Comparison of ENCODE assay signal across 18 mouse cellular contexts in the genomic region with DNA sequence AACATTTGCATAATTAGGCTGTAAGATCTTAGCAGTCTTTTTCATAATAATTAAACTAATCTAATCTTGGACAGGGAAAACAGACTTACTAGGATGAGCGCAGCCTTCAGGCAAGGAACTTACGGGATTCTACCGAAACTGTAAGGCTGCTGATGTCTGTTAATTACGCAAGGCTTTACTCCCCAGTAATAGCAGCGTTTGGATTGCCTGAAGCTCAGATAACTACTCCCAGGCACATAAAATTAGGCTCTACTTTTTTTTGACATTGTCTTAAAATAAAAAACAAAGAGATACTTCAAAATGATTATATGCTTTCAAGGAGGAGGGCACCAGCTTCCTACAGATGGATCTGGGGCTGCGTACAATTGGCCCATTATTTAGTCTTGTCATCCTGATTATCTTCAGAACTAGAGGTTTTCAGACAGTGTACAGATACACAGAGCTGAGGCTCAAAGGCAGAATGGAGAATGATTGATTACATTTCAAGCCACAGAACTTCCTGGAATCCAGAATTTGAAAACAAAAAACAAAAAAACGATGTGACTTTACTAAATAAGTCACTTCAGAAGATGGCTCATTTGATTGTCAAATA.
DNase-seq lines count a peak whose midpoint lies in the region; ATAC-seq and TF ChIP-seq lines count a peak whose summit lies in the region.
"Had no signal": no experiment of that assay in that cellular context is flagged by ENCODE, and none has a peak within 500 bp of the region (broad histone marks: within the 10 kb centered on the region; RNA-seq: fewer than 3 reads in every experiment).

No protein-coding gene starts in this region.

- H3K36me3 ChIP-seq in hindbrain, embryonic 13.5 days, result no peaks in the 10 kb centered on the region
- no peaks in the 10 kb centered on the region for H3K36me3 ChIP-seq in hindbrain, embryonic 10.5 days
- no peaks in the 10 kb centered on the region for H3K36me3 ChIP-seq in forebrain, embryonic 16.5 days (ENCODE audit: control insufficient read depth, insufficient read depth)
- H3K36me3 ChIP-seq in midbrain, postnatal 0 days (ENCODE audit: insufficient read depth, low read length), result no peaks in the 10 kb centered on the region
- H3K36me3 ChIP-seq: embryonic facial prominence, embryonic 13.5 days; G1E had no signal

- H3K27ac ChIP-seq in hindbrain, embryonic 13.5 days, result no peak overlapping the region
- no peak overlapping the region for H3K27ac ChIP-seq in hindbrain, embryonic 10.5 days
- H3K27ac ChIP-seq in forebrain, embryonic 16.5 days (ENCODE audit: low read length), result no peak overlapping the region
- no peak overlapping the region for H3K27ac ChIP-seq in midbrain, postnatal 0 days (ENCODE audit: low read depth, low read length)
- H3K27ac ChIP-seq: embryonic facial prominence, embryonic 13.5 days had no signal

- no peaks in the 10 kb centered on the region for H3K9me3 ChIP-seq in hindbrain, embryonic 13.5 days
- no peaks in the 10 kb centered on the region for H3K9me3 ChIP-seq in hindbrain, embryonic 10.5 days
- no peaks in the 10 kb centered on the region for H3K9me3 ChIP-seq in forebrain, embryonic 16.5 days (ENCODE audit: control insufficient read depth, low read length)
- no peaks in the 10 kb centered on the region for H3K9me3 ChIP-seq in midbrain, postnatal 0 days (ENCODE audit: low read length)
- H3K9me3 ChIP-seq: embryonic facial prominence, embryonic 13.5 days had no signal

- WGBS in hindbrain, embryonic 13.5 days, result 47% methylated on average over 7 of the region's 7 CpGs
- 68% methylated on average over 7 of the region's 7 CpGs for WGBS in hindbrain, embryonic 10.5 days
- WGBS in forebrain, embryonic 16.5 days, result 63% methylated on average over 7 of the region's 7 CpGs
- 64% methylated on average over 7 of the region's 7 CpGs for WGBS in midbrain, postnatal 0 days

- peak; percentile 72 for ATAC-seq in hindbrain, embryonic 13.5 days (ENCODE audit: low FRiP score)
- peak; percentile 96 for ATAC-seq in forebrain, embryonic 16.5 days
- ATAC-seq in midbrain, postnatal 0 days (ENCODE audit: low FRiP score), result no peak
- ATAC-seq: CD4-positive, CD25-positive, alpha-beta regulatory T cell, adult 4 months; inflammation-experienced regulatory T-cells, adult 6 months had no signal

- H3K4me2 ChIP-seq in hindbrain, embryonic 13.5 days, result no peak overlapping the region
- no peak overlapping the region for H3K4me2 ChIP-seq in forebrain, embryonic 16.5 days (ENCODE audit: low read length)
- no peak overlapping the region for H3K4me2 ChIP-seq in midbrain, postnatal 0 days (ENCODE audit: low read depth, low read length, poor library complexity, severe bottlenecking)
- H3K4me2 ChIP-seq: embryonic facial prominence, embryonic 13.5 days had no signal

- no peak overlapping the region for H3K4me3 ChIP-seq in hindbrain, embryonic 13.5 days
- H3K4me3 ChIP-seq in hindbrain, embryonic 10.5 days, result no peak overlapping the region
- H3K4me3 ChIP-seq in forebrain, embryonic 16.5 days (replicated peaks; ENCODE audit: low read length), result no peak overlapping the region
- H3K4me3 ChIP-seq in midbrain, postnatal 0 days (ENCODE audit: low read depth, low read length), result no peak overlapping the region
- H3K4me3 ChIP-seq: embryonic facial prominence, embryonic 13.5 days had no signal

- TF ChIP-seq CTCF in midbrain, postnatal 0 days (IDR thresholded peaks at IDR 0.05), result no peak

- no peak overlapping the region for H3K9ac ChIP-seq in hindbrain, embryonic 13.5 days
- H3K9ac ChIP-seq in forebrain, embryonic 16.5 days (replicated peaks; ENCODE audit: low read depth, low read length), result no peak overlapping the region
- no peak overlapping the region for H3K9ac ChIP-seq in midbrain, postnatal 0 days (replicated peaks; ENCODE audit: low read length, poor library complexity, severe bottlenecking)
- H3K9ac ChIP-seq: embryonic facial prominence, embryonic 13.5 days had no signal

- no peaks in the 10 kb centered on the region for H3K27me3 ChIP-seq in hindbrain, embryonic 13.5 days
- H3K27me3 ChIP-seq in hindbrain, embryonic 10.5 days (ENCODE audit: insufficient read depth, poor library complexity, severe bottlenecking), result no peaks in the 10 kb centered on the region
- no peaks in the 10 kb centered on the region for H3K27me3 ChIP-seq in forebrain, embryonic 16.5 days (replicated peaks; ENCODE audit: control insufficient read depth, insufficient read depth, low read length)
- H3K27me3 ChIP-seq in midbrain, postnatal 0 days (ENCODE audit: insufficient read depth, low read length), result no peaks in the 10 kb centered on the region
- H3K27me3 ChIP-seq: embryonic facial prominence, embryonic 13.5 days had no signal

- peak; percentile 8 for DNase-seq in embryo, embryonic 10.5 days (ENCODE audit: low spot score)
- DNase-seq in embryo, embryonic 10 days (ENCODE audit: low spot score), result no peak
- DNase-seq in hindbrain, embryonic 10.5 days (ENCODE audit: low spot score), result no peak
- peak; percentile 23 for DNase-seq in midbrain, postnatal 0 days (ENCODE audit: low spot score)
- no peak for DNase-seq in frontal cortex, postnatal 10 days (ENCODE audit: low spot score in 2 of 2)
- no peak for DNase-seq in frontal cortex, postnatal 36 days (ENCODE audit: low spot score in 2 of 2)
- DNase-seq: cerebellum, postnatal 14 days; gastrocnemius, postnatal 10 days; left cerebral cortex, postnatal 4 days; lung, adult 2 months; right cerebral cortex, adult 18-20 months; thymus, adult 18-20 months had no signal

- no peaks in the 10 kb centered on the region for H3K4me1 ChIP-seq in hindbrain, embryonic 13.5 days (replicated peaks)
- no peaks in the 10 kb centered on the region for H3K4me1 ChIP-seq in hindbrain, embryonic 10.5 days (replicated peaks)
- H3K4me1 ChIP-seq in forebrain, embryonic 16.5 days (replicated peaks; ENCODE audit: control insufficient read depth, insufficient read depth, low read length), result no peaks in the 10 kb centered on the region
- H3K4me1 ChIP-seq in midbrain, postnatal 0 days (ENCODE audit: insufficient read depth, low read length), result no peaks in the 10 kb centered on the region
- H3K4me1 ChIP-seq: embryonic facial prominence, embryonic 13.5 days had no signal

Comparison
In these comparisons a context has a peak if more than half of its experiments do, and no peak if none do; other contexts are left out.
1. DNase-seq: peak in embryo, embryonic 10.5 days (single experiment) and midbrain, postnatal 0 days (single experiment); none in embryo, embryonic 10 days (single experiment), hindbrain, embryonic 10.5 days (single experiment), frontal cortex, postnatal 10 days (0 of 2) and frontal cortex, postnatal 36 days (0 of 2).